Mouse (Mus musculus) spleen, embryonic (tissue): ENCODE results near the gene Agpat4.

ENCODE experiments used
- CTCF ChIA-PET: fragments of 350-600 bp; sonication (Branson Sonifier 250); formaldehyde crosslinking; loops from one replicate; lab custom pipeline; 2022; lab: Charles Lee

Agpat4 gene

GRCm38 (mm10) chr17:12265969-12266925, 147.7 kb downstream of the Agpat4 start:
- CTCF ChIA-PET, result no interaction called here

- CTCF ChIA-PET, result no interaction called here
Measured at GRCm38 (mm10) chr17:12268091-12268490, 149.6 kb downstream of the Agpat4 start.

GRCm38 (mm10) chr17:12268538-12268937, 150.0 kb downstream of the Agpat4 start:
- CTCF ChIA-PET, result no interaction called here
